Mouse (Mus musculus) CD8-positive naive resting alpha-beta T cell, adult 2 months (primary cell): ENCODE measurements around the gene Tfb2m.

Experiments used
- DNase-seq, 2 experiments: peaks; one replicate each; pipeline ENCODE4 v3.0.0; 2022; ENCODE audit warnings: low read depth in 2 of 2, low spot score in 2 of 2

Tfb2m gene

DNA sequence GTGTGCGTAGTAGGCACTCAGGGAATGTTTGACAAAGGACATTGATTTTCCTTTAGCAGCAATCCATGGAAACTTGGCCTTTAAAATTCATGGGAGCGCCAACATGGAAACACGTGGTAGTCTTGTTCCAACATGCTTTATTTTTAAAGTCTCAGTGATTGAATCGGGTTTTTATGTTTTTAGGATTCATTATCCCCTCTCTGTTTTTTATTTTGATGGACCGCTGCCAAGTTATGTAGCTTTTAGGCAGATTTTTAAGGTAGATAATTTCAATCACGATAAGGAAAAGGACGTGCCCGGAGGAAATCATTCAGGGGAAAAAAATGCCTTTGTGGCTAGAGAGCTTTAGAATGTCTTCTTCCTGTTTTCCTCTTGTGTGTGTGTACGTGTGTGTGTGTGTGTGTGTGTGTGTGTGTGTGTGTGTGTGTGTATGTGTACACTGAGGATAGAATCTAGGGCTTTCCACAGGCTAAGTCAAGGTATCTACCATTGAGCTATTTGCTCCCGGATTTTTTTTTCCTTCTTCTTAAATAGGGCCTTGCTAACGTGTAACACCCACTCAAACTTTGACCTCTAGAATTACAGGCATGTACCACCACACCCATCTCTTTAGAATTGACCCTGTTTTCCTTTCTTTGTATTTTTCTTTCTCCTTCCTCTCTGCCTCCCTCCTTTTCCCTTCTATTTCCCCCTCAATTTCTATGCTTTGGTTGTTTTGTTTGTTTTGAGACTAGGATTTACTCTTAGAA lies 13.6 kb upstream of the Tfb2m start:
- DNase-seq = no peak

GRCm38 (mm10) chr1:179556921-179557320 lies 10.9 kb upstream of the Tfb2m start:
- DNase-seq = no peak

DNA sequence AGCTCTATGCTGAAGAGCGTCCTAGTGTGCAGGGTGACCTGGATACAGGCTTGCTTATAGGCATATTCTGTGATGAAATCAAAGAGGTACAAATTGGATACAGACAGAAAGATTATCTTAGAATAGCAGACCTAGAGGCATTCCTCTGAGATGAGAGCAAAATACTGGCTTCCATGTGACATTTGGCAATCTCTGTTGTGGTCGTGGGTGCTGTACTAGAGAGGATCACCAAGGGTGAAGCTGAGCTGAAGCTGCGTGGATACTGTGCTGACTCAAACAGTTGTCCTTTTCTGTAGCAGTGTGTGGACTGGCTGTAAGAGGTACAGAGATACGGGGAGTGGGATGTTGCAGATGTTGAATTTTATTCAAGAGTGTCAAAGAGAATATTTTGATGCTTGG lies 7.9 kb upstream of the Tfb2m start:
- no peak for DNase-seq

DNA sequence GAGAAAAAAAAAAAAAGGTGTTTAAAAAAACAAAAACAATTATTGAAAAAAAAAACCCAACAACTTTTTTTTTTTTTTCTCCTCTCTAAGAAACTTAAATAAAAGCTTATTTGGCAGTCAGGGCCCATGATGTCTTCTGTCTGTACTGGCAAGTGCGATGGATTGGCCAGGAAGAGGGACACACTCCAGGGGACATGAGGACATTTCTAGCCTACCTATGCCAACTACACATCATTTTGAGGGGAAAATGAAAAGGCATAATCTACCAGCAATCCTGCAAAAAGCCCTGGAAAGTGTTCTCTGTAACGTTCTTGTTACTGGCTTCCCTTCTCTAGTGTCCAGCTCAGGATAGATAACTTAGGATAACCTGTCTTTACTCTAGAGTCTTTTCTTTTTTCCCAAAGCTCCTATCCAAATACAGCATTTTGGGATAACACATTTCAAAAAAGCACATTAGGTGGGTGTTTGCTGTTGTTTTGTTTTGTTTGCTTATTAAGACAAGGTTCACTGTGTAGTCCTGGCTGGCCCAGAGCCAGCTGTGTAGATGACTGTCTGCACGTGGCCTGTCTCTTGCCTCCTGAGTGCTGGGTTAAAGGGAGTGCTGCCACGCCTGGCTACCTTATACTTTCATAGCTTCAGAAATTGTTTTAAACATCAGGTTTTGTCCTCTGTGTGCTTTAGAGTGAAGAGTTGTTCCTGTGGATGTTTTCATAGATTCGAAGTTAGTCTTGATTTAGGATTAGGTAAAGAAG lies 7.3 kb upstream of the Tfb2m start:
- no peak for DNase-seq

- no peak for DNase-seq
These were observed 6.7 kb upstream of the Tfb2m start for GRCm38 (mm10) chr1:179552751-179553150.

DNA sequence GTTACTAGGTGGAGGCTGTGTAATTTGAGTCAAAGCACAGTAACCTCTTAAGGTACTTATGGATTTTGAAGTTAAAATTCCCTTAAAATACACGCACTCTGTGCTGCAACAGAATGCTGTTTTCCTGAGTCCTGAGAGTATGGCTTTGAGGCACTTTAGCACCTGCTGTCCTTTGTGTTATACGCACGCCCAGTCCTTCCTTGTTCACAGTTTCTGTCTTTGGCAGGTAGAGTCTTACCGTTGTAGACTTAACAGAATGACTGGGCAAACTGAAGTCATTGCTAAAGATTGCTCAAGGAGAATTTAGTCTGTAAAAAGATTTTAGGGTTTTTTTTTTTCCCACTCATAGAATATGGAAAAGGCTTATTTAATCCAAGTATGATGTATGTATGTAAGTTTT lies 5.9 kb upstream of the Tfb2m start:
- DNase-seq = no peak

DNA sequence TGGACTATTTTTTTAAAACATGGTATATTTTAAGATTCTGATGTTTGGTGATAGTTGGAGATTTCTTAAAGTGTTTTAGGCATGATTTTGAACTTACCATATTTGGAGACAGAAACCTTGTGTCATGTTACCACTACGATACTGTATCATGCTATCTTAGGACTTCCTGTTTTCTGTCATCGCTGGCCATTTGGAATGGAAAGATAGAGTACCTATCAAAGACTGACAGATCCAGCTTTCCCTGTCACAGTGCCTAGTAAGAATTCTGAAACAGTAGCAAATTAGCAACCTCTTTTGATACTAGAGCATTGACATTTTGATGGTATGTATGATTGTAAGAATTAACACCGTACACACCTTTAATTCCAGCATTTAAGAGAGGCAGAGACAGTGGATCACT lies 5.3 kb upstream of the Tfb2m start:
- DNase-seq = no peak

- peak; percentile 30 to 38 for DNase-seq
These were observed 3.1 kb upstream of the Tfb2m start for GRCm38 (mm10) chr1:179548996-179549752.

GRCm38 (mm10) chr1:179548220-179548619 lies 2.2 kb upstream of the Tfb2m start:
- DNase-seq = no peak

DNA sequence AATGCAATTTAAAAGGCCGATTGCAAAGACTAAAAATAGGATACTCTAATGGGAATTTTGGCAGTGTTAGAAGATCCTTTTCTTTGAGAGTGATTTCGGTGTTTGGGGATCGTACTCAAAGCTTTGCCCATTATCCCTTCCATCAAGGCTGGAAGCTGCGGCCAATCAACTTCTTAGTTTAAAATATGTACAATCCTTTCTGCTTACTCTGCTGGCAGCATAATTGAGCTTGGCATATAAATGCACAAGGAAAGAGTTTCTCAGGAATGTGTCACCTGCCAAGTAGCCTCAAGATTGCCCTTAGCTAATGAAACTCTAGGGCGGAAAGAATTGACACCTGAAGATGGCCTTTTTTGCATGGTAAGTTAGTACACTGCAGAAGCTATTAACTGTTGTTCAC lies 1.1 kb upstream of the Tfb2m start:
- DNase-seq = no peak

DNA sequence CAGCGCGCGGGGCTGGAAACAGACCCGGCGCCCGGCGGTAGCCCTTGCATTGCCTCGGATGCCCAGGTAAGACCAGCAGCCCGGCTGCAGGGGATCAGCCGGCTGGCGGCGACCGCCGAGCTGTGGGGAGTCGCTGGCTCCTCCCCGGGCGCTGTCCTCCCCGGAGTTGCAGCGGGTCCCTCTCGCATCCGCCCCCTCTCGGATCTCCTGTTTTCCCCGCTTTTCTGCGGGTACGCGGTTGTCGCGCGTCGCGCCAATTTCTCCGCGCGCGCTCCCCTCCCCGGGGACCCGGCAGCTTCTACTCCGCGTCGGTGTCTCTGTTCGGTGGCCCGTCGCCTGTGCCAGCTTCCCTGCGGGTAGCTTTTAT lies 467 bp upstream of the Tfb2m start:
- DNase-seq = peak in 1 of 2 experiments; percentile 55

- peak in 1 of 2 experiments; percentile 24 for DNase-seq
These were observed 4.6 kb downstream of the Tfb2m start for GRCm38 (mm10) chr1:179541502-179541901.

GRCm38 (mm10) chr1:179539887-179540286 lies 6.2 kb downstream of the Tfb2m start:
- DNase-seq = no peak

DNA sequence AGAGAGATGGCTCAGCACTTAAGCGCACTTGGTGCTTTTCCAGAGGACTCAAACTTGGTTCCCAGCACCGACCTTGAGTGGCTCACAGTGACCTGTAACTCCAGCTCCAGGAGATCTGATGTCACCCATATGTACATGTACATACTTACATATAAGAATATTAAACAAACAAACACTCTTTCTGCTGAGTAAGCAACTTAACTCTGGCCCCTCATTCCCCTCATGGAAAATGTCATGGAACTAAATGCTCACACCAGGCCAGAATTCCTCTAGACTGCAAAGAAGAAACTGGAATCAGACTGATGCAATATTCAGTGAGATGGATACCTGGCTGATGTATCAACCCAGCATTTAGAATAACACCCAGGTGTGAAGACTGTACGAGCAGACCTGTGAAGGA lies 7.0 kb downstream of the Tfb2m start:
- no peak for DNase-seq

DNA sequence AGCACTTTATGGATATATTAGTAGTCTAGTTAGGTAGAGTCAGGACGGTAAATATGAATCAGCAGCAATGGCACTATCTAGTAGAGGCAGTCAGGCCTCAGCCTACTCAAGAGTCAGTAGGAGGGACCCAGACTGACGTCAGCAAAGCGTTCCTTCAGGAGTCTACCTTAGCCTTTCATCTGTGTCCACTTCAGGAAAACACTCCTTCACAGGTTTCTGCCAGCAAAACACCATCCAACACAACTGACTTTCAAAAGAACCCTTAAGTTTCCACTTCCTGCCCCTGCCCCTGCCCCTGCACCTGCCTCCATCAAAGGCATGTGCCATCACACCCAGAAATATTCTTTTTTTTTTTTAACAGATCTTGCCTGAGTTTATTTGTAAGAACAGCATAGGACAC lies 26.2 kb downstream of the Tfb2m start:
- DNase-seq = peak in 1 of 2 experiments; percentile 3

GRCm38 (mm10) chr1:179517713-179518465 lies 28.2 kb downstream of the Tfb2m start, which contains the start of gene Smyd3:
Gene Smyd3 (minus strand): TSS chr1:179518041.
- DNase-seq = peak; percentile 72 to 82

DNA sequence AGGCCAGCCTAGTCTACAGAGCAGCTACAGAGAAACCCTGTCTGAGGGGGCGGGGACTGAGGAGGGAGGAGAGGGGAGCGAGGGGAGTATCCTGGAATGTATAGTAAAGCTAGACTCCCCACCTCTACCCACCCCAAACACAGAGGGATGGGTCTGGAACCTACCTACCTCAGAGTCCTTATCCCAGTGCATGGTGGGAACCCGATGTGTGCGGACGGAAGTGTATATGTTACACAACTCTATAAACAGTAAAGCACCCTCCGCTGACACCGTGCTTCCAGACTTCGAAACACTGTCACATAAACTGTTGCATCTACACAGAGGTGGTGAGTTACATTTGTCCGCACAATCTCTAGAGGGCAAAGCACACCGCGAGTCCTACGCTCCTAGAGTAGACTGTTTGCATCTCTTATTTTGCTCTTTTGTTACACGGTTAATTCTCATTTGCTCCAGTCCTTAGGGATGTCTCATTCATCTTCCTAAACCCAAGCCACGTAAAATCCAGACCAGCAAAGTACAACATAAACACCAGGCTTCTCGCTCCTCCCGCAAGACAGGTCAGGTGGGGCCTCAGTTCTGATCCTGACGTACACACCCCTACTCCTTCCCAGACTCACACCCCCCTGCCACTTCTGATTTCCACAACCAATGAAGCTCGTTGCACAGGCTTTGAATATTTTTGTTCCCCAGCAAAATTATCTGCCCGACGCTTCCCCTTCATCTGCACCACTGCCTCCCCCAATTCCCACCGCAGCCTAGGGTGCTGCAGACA lies 28.9 kb downstream of the Tfb2m start:
- DNase-seq = peak; percentile 11 to 26

DNA sequence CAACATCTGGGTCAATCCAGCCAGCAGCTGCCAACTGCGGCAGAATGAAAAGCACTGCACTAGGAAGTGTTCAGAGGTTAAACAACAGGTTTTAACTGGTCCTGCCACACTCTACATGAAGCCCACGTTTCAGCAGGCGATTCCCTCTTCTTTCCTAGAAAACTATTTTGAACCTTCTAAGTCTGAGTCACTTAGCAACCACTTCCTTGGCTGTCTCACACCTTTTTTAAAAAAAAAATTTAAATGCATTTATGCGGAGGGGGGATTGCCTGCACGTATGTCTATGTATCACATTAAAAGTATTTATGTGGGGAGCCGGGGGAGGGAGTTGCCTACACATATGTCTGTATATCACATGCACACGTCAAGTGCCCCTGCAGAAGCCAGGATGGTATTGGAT lies 34.2 kb downstream of the Tfb2m start:
- DNase-seq = no peak

- no peak for DNase-seq
These were observed 35.3 kb downstream of the Tfb2m start for GRCm38 (mm10) chr1:179510546-179511340.
